Mouse (Mus musculus) adrenal gland, postnatal 4 days (tissue): ENCODE results near the gene Mcf2l. TPM values are rescaled to one million over a fixed set of nuclear protein-coding genes. Genes with fewer than 3 reads are reported as not detected.

ENCODE experiments used
- DNase-seq, 2 experiments: peaks; one replicate each; pipeline ENCODE4 v3.0.0; 2021 to 2022; ENCODE audit warnings: low spot score in 2 of 2, mixed read lengths in 2 of 2
- long read RNA-seq, 2 experiments: library from polyadenylated mRNA; stranded (forward); transcript quantifications; one replicate each; pipeline ENCODE4 v2.0.0; 2021
- total RNA-seq, 2 experiments: library from RNA; stranded (reverse); gene quantifications; 2 replicates each; pipeline ENCODE4 v1.2.3; 2021

Mcf2l gene
- 10 to 100 TPM; 37.7 to 49.5 TPM for total RNA-seq
- long read RNA-seq, experiment 1, partial matches to known transcripts, result 3 of 9 reads
- long read RNA-seq, experiment 1, other reads (novel, unspliced or antisense), result 6 of 9 reads
- long read RNA-seq, experiment 2, full-length matches to known transcripts, result 3 of 41 reads
- long read RNA-seq, experiment 2, partial matches to known transcripts, result 18 of 41 reads
- long read RNA-seq, experiment 2, other reads (novel, unspliced or antisense), result 20 of 41 reads

- peak in 1 of 2 experiments; percentile 17 for DNase-seq
Measured at GRCm38 (mm10) chr8:12873357-12874046, at the start of gene Mcf2l. Gene Mcf2l (plus strand): TSS chr8:12873806.

- no peak for DNase-seq
Measured at GRCm38 (mm10) chr8:12824562-12824961, 49.0 kb upstream of the Mcf2l start.

- no peak for DNase-seq
Measured at GRCm38 (mm10) chr8:12825236-12825635, 48.4 kb upstream of the Mcf2l start.

GRCm38 (mm10) chr8:12825686-12826237, 47.8 kb upstream of the Mcf2l start:
- DNase-seq, result no peak

- DNase-seq, result no peak
Measured at GRCm38 (mm10) chr8:12827124-12827523, 46.5 kb upstream of the Mcf2l start.

- DNase-seq, result no peak
Measured at GRCm38 (mm10) chr8:12828298-12828697, 45.3 kb upstream of the Mcf2l start.

GRCm38 (mm10) chr8:12829381-12829780, 44.2 kb upstream of the Mcf2l start:
- no peak for DNase-seq

- no peak for DNase-seq
Measured at GRCm38 (mm10) chr8:12831659-12832589, 41.7 kb upstream of the Mcf2l start.

GRCm38 (mm10) chr8:12833616-12834015, 40.0 kb upstream of the Mcf2l start:
- DNase-seq, result no peak

- no peak for DNase-seq
Measured at GRCm38 (mm10) chr8:12840834-12841233, 32.8 kb upstream of the Mcf2l start.

GRCm38 (mm10) chr8:12842342-12842995, 31.1 kb upstream of the Mcf2l start:
- DNase-seq, result no peak

- no peak for DNase-seq
Measured at GRCm38 (mm10) chr8:12844347-12844950, 29.2 kb upstream of the Mcf2l start.

GRCm38 (mm10) chr8:12846447-12846846, 27.2 kb upstream of the Mcf2l start:
- no peak for DNase-seq

- DNase-seq, result no peak
Measured at GRCm38 (mm10) chr8:12851241-12851640, 22.4 kb upstream of the Mcf2l start.

GRCm38 (mm10) chr8:12856038-12856437, 17.6 kb upstream of the Mcf2l start:
- DNase-seq, result no peak

- DNase-seq, result no peak
Measured at GRCm38 (mm10) chr8:12863061-12863460, 10.5 kb upstream of the Mcf2l start.

- DNase-seq, result no peak
Measured at GRCm38 (mm10) chr8:12863608-12864007, 10.0 kb upstream of the Mcf2l start.

GRCm38 (mm10) chr8:12865790-12866189, 7.8 kb upstream of the Mcf2l start:
- no peak for DNase-seq

GRCm38 (mm10) chr8:12869661-12870060, 3.9 kb upstream of the Mcf2l start:
- no peak for DNase-seq

- DNase-seq, result no peak
Measured at GRCm38 (mm10) chr8:12870656-12871055, 3.0 kb upstream of the Mcf2l start.
